Mouse (Mus musculus): ENCODE data around the gene Alox12. TPM values are rescaled to one million over a fixed set of nuclear protein-coding genes. Genes with fewer than 3 reads are reported as not detected.
A peak's percentile ranks its signal among the peaks of the same experiment; 100 is the strongest.

The Alox12 gene
- total RNA-seq, 2 experiments from 2014 or later: not detected

- peak; percentile 68 for ATAC-seq (replicated peaks; ENCODE audit: poor library complexity)
Observed at GRCm38 (mm10) chr11:70221603-70222500, 33.3 kb downstream of the Alox12 start.

GRCm38 (mm10) chr11:70220731-70221602 is 34.2 kb downstream of the Alox12 start, which contains the start of gene Slc16a13:
Gene Slc16a13 (minus strand): TSS chr11:70221064.
- ATAC-seq (replicated peaks; ENCODE audit: poor library complexity): peak; percentile 79

GRCm38 (mm10) chr11:70220323-70220722 is 34.8 kb downstream of the Alox12 start:
- no peak for ATAC-seq (replicated peaks; ENCODE audit: poor library complexity)

DNA sequence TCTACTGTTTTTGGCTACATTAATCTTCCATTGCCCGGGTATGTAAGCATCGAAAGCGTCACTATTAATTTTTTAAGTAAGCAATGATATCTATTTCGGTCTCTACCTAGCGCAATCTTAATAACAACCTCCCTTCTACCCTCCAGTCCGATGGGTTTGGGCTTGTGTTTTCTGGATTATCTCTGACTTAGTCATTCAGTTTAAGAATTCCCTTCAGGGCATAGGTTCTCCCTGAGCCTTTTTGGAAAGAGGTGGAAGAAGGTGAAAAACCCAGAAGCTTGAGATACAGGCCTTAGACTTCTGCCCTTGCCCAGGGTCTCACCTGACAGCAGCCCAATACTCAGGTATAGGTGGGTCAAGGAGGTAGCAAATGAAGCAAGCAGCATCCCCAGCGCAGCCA is 35.3 kb downstream of the Alox12 start:
- no peak for ATAC-seq (replicated peaks; ENCODE audit: poor library complexity)

DNA sequence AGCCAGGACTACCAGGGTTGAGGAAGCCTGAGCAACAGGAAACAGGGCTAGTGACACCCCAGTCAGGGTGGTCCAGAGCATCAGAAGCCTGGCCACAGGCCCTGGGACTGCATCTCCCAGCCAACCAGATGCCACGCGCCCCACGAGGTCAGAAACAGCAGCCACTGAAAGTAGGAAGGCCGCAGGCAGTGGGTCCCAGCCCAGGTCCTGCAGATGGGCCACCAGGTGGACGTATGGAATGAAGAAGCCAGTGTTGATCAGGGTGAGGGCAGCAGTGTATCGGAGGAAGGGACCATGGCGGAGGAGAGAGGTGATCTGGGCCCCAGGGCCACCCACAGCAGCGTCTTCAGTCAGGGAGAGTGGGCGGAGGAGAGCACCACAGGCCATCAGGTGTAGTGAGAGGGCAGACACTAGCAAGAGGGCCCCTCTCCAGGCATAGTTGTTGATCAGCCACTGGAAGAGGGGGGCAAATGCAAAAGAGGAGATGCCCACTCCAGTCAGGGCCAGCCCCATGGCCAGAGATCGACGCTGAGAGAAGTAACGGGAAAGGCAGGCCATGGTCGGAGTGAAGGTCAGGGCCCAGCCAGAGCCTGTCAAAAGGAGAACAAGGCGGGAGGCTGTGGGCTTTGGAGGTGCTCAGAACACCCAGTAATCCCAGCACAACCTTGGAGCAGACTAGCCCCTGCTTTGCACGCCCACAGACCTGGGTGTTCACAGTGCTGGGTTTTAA is 36.2 kb downstream of the Alox12 start:
- ATAC-seq (replicated peaks; ENCODE audit: poor library complexity): no peak

DNA sequence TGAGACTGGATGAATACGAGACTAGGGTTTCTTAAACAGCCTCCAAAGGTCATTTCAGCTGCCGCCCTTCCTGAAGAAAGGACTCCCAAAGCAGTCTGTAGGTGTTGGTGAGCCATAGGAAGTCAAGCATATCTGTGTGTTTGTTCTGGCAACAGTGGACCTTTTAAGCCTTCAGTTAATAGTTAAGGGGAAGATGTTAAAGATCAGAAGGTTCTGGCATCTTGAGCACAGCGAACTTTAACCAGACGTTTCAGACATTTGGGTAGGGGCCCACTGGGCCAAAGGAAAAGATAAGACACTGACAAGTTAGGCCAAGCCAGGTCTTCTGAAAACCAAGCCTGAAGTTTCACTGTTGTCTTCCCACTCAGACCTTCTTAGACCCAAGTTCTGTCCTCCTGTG is 37.1 kb downstream of the Alox12 start:
- ATAC-seq (replicated peaks; ENCODE audit: poor library complexity): no peak

GRCm38 (mm10) chr11:70216103-70216502 is 39.0 kb downstream of the Alox12 start:
- no peak for ATAC-seq (replicated peaks; ENCODE audit: poor library complexity)

DNA sequence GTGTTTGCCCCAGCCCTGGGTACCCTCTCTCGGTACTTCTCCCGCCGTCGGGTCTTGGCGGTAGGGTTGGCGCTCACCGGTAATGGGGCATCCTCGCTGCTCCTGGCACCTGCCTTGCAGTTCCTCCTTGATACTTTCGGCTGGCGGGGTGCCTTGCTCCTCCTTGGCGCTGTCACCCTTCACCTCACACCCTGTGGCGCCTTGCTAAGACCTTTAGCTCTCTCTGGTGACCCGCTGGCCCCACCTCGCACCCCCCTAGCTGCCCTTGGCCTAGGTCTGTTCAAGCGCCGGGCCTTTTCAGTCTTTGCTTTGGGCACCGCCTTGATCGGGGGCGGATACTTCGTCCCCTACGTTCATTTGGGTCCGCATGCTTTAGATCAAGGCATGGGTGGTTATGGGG is 39.9 kb downstream of the Alox12 start:
- ATAC-seq (replicated peaks; ENCODE audit: poor library complexity): no peak

GRCm38 (mm10) chr11:70214856-70215209 is 40.3 kb downstream of the Alox12 start:
- ATAC-seq (replicated peaks; ENCODE audit: poor library complexity): 0 out of 2 replicates have a peak, but pooled peaks have one; percentile 10

DNA sequence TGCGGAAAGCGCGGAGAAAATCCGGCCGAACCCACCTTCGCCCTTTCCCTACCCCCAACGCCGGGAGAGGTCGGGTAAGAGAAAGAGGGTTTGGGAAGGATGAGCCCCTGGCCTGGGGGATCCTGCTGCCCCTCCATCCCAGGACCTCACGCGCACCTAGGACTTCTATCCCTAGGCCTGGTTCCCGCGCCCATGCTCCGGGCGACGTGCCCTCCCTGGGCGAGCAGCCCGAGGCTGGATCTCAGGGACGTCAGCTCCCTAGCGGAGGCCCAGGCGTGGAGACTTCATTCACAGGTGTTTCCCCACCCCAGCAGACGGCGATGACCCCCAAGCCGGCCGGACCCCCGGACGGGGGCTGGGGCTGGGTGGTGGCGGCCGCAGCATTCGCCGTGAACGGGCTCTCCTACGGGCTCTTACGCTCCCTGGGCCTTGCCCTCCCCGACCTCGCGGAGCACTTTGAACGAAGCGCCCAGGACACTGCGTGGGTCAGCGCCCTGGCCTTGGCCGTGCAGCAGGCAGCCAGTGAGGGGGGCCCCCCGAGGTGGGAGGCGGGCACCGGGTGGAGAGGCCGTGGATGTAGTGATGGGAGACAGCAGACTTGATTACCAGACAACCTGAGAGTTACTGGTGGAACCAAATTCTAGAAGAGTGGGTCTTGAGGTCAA is 40.8 kb downstream of the Alox12 start:
- ATAC-seq (replicated peaks; ENCODE audit: poor library complexity): no peak

DNA sequence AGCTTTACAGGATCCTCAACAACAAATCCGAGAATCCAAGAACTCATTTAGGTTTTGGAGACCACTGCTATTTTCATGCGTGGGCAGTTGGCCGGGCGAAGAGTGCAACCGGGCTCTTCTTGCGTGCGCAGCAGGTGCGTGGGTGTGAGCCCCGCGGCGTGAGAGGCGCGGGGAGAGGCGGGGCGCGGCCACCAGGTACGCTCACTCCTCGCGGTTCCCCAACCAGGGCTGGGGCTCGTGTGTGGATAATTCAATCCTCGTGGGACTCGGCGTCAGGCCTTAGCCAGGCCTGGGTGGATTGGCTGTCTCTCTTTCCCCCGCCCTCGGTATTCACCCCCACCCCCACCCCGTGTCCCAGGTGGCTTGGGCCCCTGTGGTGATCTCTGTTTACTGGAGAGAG is 41.4 kb downstream of the Alox12 start:
- no peak for ATAC-seq (replicated peaks; ENCODE audit: poor library complexity)

DNA sequence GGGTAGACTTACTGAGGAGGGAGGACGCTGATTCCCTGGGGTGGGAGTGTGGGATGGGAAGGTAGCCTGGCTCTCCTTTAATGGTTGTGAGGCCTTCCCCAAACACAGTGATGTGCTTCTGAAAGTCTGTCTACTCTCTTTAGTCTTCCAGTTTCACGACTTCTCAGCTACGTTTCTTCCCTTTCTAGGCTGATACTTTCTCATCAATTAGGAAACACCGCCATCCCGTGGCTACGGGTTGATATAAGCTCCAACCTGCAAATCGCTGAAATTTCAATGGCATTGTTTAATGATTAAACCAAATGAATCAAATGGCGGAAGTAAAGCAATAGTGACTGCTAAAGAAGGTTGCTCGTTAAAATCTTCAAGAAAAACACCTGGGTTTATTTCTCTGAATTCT is 42.3 kb downstream of the Alox12 start:
- ATAC-seq (replicated peaks; ENCODE audit: poor library complexity): peak; percentile 79

GRCm38 (mm10) chr11:70212423-70212822 is 42.7 kb downstream of the Alox12 start, which contains the start of gene Slc16a11:
Gene Slc16a11 (plus strand): TSS chr11:70212752.
- ATAC-seq (replicated peaks; ENCODE audit: poor library complexity): no peak

- ATAC-seq (replicated peaks; ENCODE audit: poor library complexity): no peak
Observed at GRCm38 (mm10) chr11:70211972-70212371, 43.2 kb downstream of the Alox12 start.

- no peak for ATAC-seq (replicated peaks; ENCODE audit: poor library complexity)
Observed at GRCm38 (mm10) chr11:70210681-70211080, 44.5 kb downstream of the Alox12 start.

- ATAC-seq (replicated peaks; ENCODE audit: poor library complexity): no peak
Observed at GRCm38 (mm10) chr11:70208778-70209388, 46.3 kb downstream of the Alox12 start.

- no peak for ATAC-seq (replicated peaks; ENCODE audit: poor library complexity)
Observed at GRCm38 (mm10) chr11:70207283-70207682, 47.9 kb downstream of the Alox12 start.

GRCm38 (mm10) chr11:70206801-70207200 is 48.4 kb downstream of the Alox12 start:
- ATAC-seq (replicated peaks; ENCODE audit: poor library complexity): no peak

- peak; percentile 90 for ATAC-seq (replicated peaks; ENCODE audit: poor library complexity)
Observed at GRCm38 (mm10) chr11:70201691-70202090, 53.5 kb downstream of the Alox12 start.

- ATAC-seq (replicated peaks; ENCODE audit: poor library complexity): no peak
Observed at GRCm38 (mm10) chr11:70200036-70200608, 55.0 kb downstream of the Alox12 start.
